Mouse (Mus musculus): Measurements from ENCODE around the gene Tppp3. TPM values are rescaled to one million over a fixed set of nuclear protein-coding genes. Genes with fewer than 3 reads are reported as not detected.
A peak's percentile ranks its signal among the peaks of the same experiment; 100 is the strongest.

Tppp3 gene
- total RNA-seq, 2 experiments from 2014 or later, result 260 to 285 TPM

- peak; percentile 78 for DNase-seq
These were observed 13.1 kb upstream of the Tppp3 start for GRCm38 (mm10) chr8:105484392-105484791.

- no peak for DNase-seq
These were observed 12.7 kb upstream of the Tppp3 start for GRCm38 (mm10) chr8:105484030-105484368.

GRCm38 (mm10) chr8:105483212-105484029 lies 12.1 kb upstream of the Tppp3 start:
- peak; percentile 71 for DNase-seq

GRCm38 (mm10) chr8:105482123-105482522 lies 10.8 kb upstream of the Tppp3 start:
- no peak for DNase-seq

- peak; percentile 73 for DNase-seq
These were observed 10.1 kb upstream of the Tppp3 start for GRCm38 (mm10) chr8:105481453-105481852.

- DNase-seq, result no peak
These were observed 9.7 kb upstream of the Tppp3 start for GRCm38 (mm10) chr8:105481013-105481412.

- DNase-seq, result no peak
These were observed 6.5 kb upstream of the Tppp3 start for GRCm38 (mm10) chr8:105477792-105478191.

GRCm38 (mm10) chr8:105476628-105477413 lies 5.5 kb upstream of the Tppp3 start:
- peak; percentile 74 for DNase-seq

- no peak for DNase-seq
These were observed 4.8 kb upstream of the Tppp3 start for GRCm38 (mm10) chr8:105476161-105476560.

GRCm38 (mm10) chr8:105475742-105476141 lies 4.4 kb upstream of the Tppp3 start:
- no peak for DNase-seq

- peak; percentile 63 for DNase-seq
These were observed 3.9 kb upstream of the Tppp3 start for GRCm38 (mm10) chr8:105475254-105475653.

- no peak for DNase-seq
These were observed 3.4 kb upstream of the Tppp3 start for GRCm38 (mm10) chr8:105474680-105475079.

- DNase-seq, result peak; percentile 59
These were observed 2.7 kb upstream of the Tppp3 start for GRCm38 (mm10) chr8:105473816-105474606.

- no peak for DNase-seq
These were observed 1.7 kb upstream of the Tppp3 start for GRCm38 (mm10) chr8:105472983-105473382.

GRCm38 (mm10) chr8:105472414-105472932 lies 1.1 kb upstream of the Tppp3 start:
- DNase-seq, result no peak

- DNase-seq, result no peak
These were observed 529 bp downstream of the Tppp3 start for GRCm38 (mm10) chr8:105470681-105471313.

GRCm38 (mm10) chr8:105470262-105470661 lies 1.1 kb downstream of the Tppp3 start:
- DNase-seq, result no peak

GRCm38 (mm10) chr8:105469816-105470215 lies 1.5 kb downstream of the Tppp3 start:
- no peak for DNase-seq

GRCm38 (mm10) chr8:105469041-105469695 lies 2.2 kb downstream of the Tppp3 start:
- no peak for DNase-seq

GRCm38 (mm10) chr8:105468002-105468720 lies 3.2 kb downstream of the Tppp3 start:
- no peak for DNase-seq
